Mouse (Mus musculus) cerebellum, adult 2 months (tissue): ENCODE measurements around the gene Morn4. TPM values are rescaled to one million over a fixed set of nuclear protein-coding genes. Genes with fewer than 3 reads are reported as not detected.

Source experiments
- DNase-seq, 2 experiments: peaks; one replicate each; pipeline ENCODE4 v3.0.0; 2021
- H3K27ac ChIP-seq: fragments of 200-500 bp; 2 replicates; pipeline ENCODE4 v1.5.1; 2012; ENCODE audit warnings: low read length, control low read depth, inconsistent platforms; ENCODE audit not compliant: insufficient read depth
- H3K27me3 ChIP-seq: fragments of 200-500 bp; 2 replicates; pipeline ENCODE4 v1.6.1; 2012; ENCODE audit warnings: inconsistent platforms, mild to moderate bottlenecking, low read length, moderate library complexity; ENCODE audit not compliant: control insufficient read depth, insufficient read depth
- H3K4me1 ChIP-seq: fragments of 200-500 bp; 2 replicates; pipeline ENCODE4 v1.6.1; 2011; ENCODE audit warnings: low read length; ENCODE audit not compliant: control insufficient read depth, insufficient read depth
- H3K4me3 ChIP-seq: fragments of 200-500 bp; replicated peaks from 2 replicates; pipeline ENCODE3; 2011; ENCODE audit warnings: mild to moderate bottlenecking, low read depth, low read length, control low read depth; ENCODE audit not compliant: insufficient read depth
- CTCF ChIP-seq: fragments of 200-500 bp; IDR thresholded peaks from 2 replicates; pipeline ENCODE4 v1.5.1; 2011; ENCODE audit warnings: low read depth, mild to moderate bottlenecking, control low read depth, low read length, moderate library complexity, borderline replicate concordance; ENCODE audit not compliant: insufficient read depth
- POLR2A ChIP-seq: fragments of 200-500 bp; IDR thresholded peaks from 2 replicates; pipeline ENCODE4 v1.6.1; 2011; ENCODE audit warnings: low read length, control low read depth, borderline replicate concordance; ENCODE audit not compliant: insufficient read depth
- WGBS: fragments of 180-500 bp; shearing (Covaris S2); methylation state at CpG from one replicate; pipeline ENCODE4 v1.1.7; 2018; 5-methylcytosine and 5-hydroxymethylcytosine counted together
- polyA plus RNA-seq: library from polyadenylated mRNA; depleted of rRNA; stranded (reverse); fragments of >200 nt; gene quantifications from 2 replicates; pipeline ENCODE4 v1.2.3, GENCODE M21; 2012; rRNA removed

The Morn4 gene
- polyA plus RNA-seq, 1 experiment = 44.6 TPM

DNA sequence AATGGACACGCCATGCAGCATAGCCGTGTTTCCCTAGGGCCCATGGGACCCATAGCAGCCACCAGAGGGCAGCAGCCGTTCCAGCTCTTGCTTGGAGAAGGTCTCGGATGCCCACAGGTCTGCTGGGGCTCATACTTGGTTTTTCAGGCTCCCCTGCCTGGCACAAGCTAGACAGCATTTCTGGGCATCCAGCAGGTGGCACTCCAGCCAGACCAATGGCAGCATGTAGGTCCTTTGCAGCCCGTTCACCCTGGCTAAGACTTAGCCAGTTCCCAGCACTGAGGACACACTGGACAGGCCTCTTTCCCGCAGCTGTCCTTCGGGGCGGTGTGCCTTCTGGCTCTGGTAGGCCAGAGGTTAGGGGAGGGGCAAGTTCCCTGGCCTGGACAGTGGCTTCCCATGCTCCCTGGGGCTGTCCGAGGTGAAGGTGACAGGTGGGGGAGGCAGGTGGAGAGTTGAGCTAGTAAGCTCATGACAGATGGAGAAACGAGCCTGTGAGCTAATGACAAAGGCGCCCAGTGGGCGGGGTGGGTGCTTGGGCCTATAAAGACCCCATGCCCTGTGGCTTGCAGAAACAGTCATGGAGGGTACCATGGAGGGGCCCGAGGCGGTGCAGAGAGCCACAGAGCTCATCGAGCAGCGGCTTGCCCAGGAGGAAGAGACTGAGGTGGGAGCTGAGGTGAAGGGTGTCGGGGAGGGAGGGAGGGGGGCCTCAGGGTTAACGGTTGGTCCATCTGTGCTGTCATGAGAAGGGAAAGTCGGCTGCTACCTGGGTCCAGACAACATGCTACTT is 50.5 kb downstream of the Morn4 start, which contains the start of gene Ankrd2:
Gene Ankrd2, plus strand, starts transcription at position 545 of the 793 bp plus-strand sequence.
- H3K27ac ChIP-seq = no peak within 1 kb of the TSS
- H3K4me1 ChIP-seq = peaks cover 27% of the 10 kb centered on the region
- peak; percentile 88 to 92 for DNase-seq
- TF ChIP-seq POLR2A (no peak), CTCF (peak; percentile 90)
- H3K4me3 ChIP-seq = no peak within 1 kb of the TSS
- H3K27me3 ChIP-seq = no peaks in the 10 kb centered on the region
- WGBS = 39% methylated on average over 19 of the region's 19 CpGs

DNA sequence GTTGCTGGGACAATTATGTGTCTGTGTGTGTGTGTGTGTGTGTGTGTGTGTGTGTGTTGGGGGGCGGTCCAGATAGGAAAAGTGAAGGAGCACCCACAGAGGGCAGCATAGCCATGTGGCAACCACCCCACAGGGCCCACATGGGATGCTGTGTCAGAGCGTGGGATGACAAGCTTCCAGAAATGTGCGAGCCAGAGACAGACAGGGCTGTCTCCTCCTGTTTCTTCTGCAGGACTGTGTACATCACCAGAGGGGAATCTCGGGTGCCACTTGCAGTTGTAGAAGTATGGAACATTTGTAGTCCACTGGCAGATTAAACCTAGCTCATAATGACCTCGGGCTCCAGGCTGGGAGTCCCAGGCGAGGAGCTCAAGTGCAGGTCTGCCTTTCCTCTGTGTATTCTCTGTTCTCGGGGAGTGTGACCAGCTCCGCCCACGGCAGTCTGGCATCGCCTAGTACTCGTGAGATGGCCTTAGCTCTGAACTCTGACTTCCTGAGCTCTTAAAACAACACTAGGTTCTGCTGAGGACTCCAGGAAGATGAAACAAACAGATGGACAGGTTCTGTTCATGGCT is 51.2 kb downstream of the Morn4 start:
- no peak overlapping the region for H3K4me3 ChIP-seq
- H3K27ac ChIP-seq = no peak overlapping the region
- no peaks in the 10 kb centered on the region for H3K27me3 ChIP-seq
- DNase-seq = no peak
- TF ChIP-seq POLR2A = no peak
- TF ChIP-seq CTCF = no peak
- 25% methylated on average over 11 of the region's 11 CpGs for WGBS
- H3K4me1 ChIP-seq = peaks cover 27% of the 10 kb centered on the region

DNA sequence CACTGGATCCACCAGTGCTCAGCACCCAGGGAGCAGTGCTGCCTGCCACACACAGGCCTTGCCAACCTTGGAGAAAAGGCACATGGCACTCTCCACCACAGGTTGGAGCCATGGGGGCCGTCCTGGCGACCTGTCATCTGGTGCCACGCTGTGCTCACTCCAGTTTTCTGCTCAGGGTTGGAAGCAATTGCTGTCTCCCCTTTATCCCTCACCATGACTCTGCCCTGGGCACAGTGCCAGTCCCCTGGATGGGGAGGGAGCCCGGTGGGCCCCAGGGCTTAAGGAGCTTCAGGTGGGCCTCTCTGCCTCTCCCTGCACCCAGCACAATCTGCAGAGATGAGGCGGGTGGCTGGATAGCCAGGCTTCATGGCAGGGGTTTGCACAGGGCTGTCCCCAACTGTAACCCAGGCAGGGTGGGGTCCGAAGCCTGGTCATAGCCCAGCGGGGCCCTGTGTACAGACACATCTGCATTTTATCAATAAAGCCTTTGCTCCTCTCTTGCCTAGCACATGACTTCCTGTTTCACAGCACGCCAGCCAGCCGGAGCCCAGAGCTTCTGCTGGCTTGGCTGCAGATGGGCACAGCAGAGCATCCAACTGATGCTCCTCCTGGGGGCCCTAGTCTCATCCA is 51.9 kb downstream of the Morn4 start:
- TF ChIP-seq CTCF = no peak

DNA sequence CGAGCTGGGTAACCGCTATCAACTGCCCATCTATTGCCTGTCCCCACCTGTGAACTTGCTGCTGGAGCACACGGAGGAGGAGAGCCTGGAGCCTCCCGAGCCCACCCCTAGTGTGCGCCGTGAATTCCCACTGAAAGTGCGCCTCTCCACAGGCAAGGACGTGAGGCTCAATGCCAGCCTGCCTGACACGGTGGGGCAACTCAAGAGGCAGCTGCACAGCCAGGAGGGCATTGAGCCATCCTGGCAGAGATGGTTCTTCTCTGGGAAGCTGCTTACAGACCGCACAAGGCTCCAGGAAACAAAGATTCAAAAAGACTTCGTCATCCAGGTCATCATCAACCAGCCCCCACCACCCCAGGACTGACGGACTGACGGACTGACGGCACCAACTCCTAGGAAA is 52.5 kb downstream of the Morn4 start:
- no peak for TF ChIP-seq POLR2A
- TF ChIP-seq CTCF = no peak
- DNase-seq = peak in 1 of 2 experiments; percentile 45
- Histone ChIP-seq H3K27ac (no peak overlapping the region), H3K4me1 (peaks cover 27% of the 10 kb centered on the region), H3K4me3 (no peak overlapping the region), H3K27me3 (no peaks in the 10 kb centered on the region)
- 31% methylated on average over 14 of the region's 14 CpGs for WGBS

More for the DNA sequence above, 51.9 kb downstream of the Morn4 start:
- WGBS = 27% methylated on average over 9 of the region's 9 CpGs
- H3K27me3 ChIP-seq = no peaks in the 10 kb centered on the region
- peaks cover 27% of the 10 kb centered on the region for H3K4me1 ChIP-seq
- DNase-seq = no peak
- no peak overlapping the region for H3K4me3 ChIP-seq
- no peak overlapping the region for H3K27ac ChIP-seq

DNA sequence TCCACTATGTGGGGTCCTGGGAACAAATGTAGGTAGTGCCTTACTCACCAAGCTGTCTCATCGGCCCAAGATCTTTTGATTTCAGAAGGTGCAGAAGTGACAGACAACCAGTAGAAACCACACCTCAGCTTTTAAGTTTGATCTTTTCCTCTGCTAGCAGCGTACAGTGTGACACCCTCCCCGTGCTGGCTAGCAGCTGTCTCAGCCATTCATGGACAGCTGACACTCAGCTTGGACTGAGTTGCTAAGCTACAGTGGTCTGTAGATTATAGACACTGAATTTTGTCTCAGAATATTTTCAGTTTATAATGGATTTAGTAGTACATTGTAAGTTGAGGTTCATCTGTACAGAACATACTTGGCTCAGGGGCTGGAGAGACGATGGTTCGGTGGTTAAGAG is 55.0 kb downstream of the Morn4 start:
- TF ChIP-seq POLR2A (no peak), CTCF (no peak)
- 85% methylated on average over 5 of the region's 5 CpGs for WGBS
- no peak for DNase-seq
- Histone ChIP-seq H3K4me3 (no peak overlapping the region), H3K27me3 (no peaks in the 10 kb centered on the region), H3K4me1 (peaks cover 22% of the 10 kb centered on the region), H3K27ac (no peak overlapping the region)

DNA sequence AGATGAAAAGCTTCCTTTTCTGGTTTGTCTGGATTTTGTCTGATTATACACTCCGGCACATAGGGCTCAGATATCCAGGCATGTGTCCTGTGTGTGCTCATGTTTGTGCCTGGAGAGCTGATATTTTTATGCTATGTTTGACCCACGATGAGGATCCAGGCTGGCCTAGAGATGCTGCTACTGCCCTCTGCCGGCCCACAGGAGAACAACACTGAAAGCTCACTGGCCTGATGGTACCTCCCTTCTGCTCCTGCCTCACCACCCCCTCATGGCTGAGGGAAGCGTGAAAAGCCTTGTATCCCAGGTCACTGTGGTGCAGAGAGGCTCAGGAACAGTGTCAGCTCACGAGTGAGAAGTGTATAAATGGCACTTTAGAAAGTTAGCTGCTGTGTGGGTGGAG is 60.0 kb downstream of the Morn4 start:
- Histone ChIP-seq H3K27me3 (no peaks in the 10 kb centered on the region), H3K4me1 (peaks cover 14% of the 10 kb centered on the region), H3K27ac (no peak overlapping the region), H3K4me3 (no peak overlapping the region)
- DNase-seq = peak; percentile 84 to 91
- 2% methylated on average over 5 of the region's 5 CpGs for WGBS
- peak; percentile 96 for TF ChIP-seq CTCF
- no peak for TF ChIP-seq POLR2A

Other genes starting within 250 kb of the Morn4 start
- 6.9 and 7.1 TPM in 2 replicates for gene Frat2, start 238.2 kb downstream of the Morn4 start, polyA plus RNA-seq
- gene Rrp12, start 190.2 kb downstream of the Morn4 start, polyA plus RNA-seq = 15.1 and 16.4 TPM in 2 replicates
- gene Pgam1, start 174.4 kb downstream of the Morn4 start, polyA plus RNA-seq = 858 and 879 TPM in 2 replicates
- 25.6 and 26.3 TPM in 2 replicates for gene Exosc1, start 152.9 kb downstream of the Morn4 start, polyA plus RNA-seq
- gene Zdhhc16, start 152.9 kb downstream of the Morn4 start, polyA plus RNA-seq = 60.9 and 70.4 TPM in 2 replicates
- 54.9 and 65.5 TPM in 2 replicates for gene Mms19, start 105.2 kb downstream of the Morn4 start, polyA plus RNA-seq
- 28.1 and 29.4 TPM in 2 replicates for gene Ubtd1, start 104.6 kb downstream of the Morn4 start, polyA plus RNA-seq
- 0.32 and 0.54 TPM in 2 replicates for gene Ankrd2, start 50.4 kb downstream of the Morn4 start, polyA plus RNA-seq
- gene Hoga1, start 40.7 kb downstream of the Morn4 start, polyA plus RNA-seq = 2.2 and 2.4 TPM in 2 replicates
- gene 4933411K16Rik, start 34.1 kb downstream of the Morn4 start, polyA plus RNA-seq = 0.32 and 0.41 TPM in 2 replicates
- 78.6 and 81.0 TPM in 2 replicates for gene Pi4k2a, start 4.1 kb upstream of the Morn4 start, polyA plus RNA-seq
- 26.9 and 28.8 TPM in 2 replicates for gene Avpi1, start 42.7 kb upstream of the Morn4 start, polyA plus RNA-seq
- gene Marveld1, start 61.0 kb upstream of the Morn4 start, polyA plus RNA-seq = 11.7 and 12.8 TPM in 2 replicates
- gene Zfyve27, start 77.6 kb upstream of the Morn4 start, polyA plus RNA-seq = 104 and 107 TPM in 2 replicates
- 12.7 and 15.3 TPM in 2 replicates for gene Sfrp5, start 115.9 kb upstream of the Morn4 start, polyA plus RNA-seq
- 90.4 and 98.9 TPM in 2 replicates for gene Golga7b, start 161.2 kb upstream of the Morn4 start, polyA plus RNA-seq